Mouse (Mus musculus) ZHBTc4 (cell line): Measurements from ENCODE around the gene Fryl.

Experiments
- DNase-seq: peaks from one replicate; pipeline ENCODE4 v3.0.0-alpha.2; 2011; ENCODE audit warnings: low read depth, low spot score

Gene Fryl

DNA sequence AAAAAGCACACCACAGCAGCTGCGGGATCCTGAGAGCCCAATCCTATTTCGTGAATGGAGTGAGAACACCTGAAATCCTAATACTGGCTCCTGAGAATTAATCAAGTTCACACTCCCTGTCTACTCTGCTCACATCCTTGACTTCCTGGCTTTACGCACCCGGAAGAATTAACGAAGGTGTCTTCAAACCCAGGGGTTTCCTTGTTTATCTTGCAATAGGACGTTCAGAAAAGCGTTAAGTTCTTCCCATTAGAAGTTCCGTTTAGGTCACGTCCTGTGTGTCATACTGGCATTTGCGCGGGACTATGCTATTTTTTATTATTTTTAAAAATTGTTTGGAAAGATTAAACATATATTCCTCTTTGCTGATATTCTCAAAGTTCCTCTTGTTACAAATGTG, 677 bp upstream of the Fryl start:
- DNase-seq: no peak

DNA sequence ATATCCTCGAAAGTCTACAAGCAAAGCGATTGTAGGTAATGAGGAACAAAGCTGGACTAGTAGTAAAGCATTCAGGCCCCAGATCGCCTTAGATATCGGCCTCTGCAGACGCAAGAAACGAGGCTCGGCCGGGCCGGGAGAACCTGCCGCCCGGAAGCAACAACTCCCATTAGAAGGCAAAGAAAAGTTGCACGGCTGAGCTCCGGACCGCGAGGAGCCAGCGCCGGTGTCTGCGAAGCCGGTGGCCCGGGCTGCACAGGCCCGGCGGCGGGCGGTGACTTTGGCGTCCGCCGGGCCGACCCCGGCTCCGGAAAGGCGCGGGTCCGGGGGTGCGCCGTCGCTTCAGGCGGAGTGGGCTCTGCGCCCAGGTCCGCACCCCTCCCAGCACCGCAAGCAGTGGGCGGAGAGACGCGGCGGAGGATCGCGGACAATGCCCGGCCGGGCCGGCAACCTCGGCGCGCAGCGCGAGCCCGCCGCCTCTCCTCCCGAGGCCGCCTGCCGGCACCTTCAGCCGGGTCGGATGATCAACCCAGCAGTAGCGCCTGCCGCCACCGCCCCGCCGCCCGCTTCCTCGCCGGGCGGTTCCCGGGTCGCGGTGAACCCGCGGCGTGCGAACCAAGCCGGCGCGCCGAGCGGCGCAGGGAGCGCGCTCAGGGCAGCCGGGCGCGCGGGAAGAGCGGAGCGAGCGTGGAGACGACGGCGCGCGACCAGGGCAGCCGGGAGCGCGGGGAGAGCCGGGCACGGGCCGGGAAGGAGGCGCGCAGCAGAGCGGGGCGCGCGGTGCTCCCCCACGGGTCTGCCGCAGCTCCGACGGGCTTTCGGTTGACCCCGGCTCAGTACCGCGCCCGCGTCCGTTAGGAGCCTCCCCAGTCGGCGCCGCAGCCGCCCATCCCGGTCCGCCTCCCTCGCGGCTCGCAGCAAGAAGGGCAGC, 833 bp downstream of the Fryl start:
- DNase-seq: peak; percentile 68

DNA sequence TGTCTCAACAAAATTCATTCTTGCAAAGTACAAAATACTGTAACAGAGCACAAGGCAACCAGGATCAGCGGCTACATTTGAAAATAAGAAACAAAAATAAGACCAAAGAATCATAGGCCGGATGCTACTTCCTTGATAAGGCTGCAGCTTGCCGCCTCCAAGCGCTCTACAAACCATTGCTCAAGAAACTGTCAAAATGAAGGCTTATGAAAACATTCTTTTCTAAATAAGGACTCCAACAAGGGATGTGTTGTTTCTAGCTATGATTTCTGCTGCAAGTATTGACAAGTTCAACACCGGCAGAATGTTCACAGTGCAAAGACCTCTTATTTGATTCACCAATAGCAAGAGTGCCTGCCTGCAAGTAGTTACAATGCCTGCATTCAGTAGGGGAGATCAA, 1.8 kb downstream of the Fryl start:
- no peak for DNase-seq

DNA sequence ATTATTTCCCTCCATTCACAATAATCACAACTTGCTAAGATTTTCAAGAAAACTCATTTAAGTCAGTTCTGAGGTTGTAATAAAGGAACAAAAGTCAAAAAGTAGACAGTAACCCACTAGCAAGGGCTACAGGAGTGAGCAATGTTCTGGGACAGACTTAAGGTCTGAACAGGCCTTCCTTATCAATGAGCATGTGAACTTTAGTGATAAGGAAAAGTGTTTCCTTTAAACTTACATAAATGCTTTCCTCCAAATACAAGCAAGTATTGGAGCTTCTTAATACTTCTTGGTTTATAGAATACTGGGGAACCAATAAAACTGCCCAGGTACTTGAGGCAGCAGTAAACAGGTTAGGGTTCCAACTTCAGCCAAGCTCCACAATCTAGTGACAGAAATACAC, 3.7 kb downstream of the Fryl start:
- no peak for DNase-seq

DNA sequence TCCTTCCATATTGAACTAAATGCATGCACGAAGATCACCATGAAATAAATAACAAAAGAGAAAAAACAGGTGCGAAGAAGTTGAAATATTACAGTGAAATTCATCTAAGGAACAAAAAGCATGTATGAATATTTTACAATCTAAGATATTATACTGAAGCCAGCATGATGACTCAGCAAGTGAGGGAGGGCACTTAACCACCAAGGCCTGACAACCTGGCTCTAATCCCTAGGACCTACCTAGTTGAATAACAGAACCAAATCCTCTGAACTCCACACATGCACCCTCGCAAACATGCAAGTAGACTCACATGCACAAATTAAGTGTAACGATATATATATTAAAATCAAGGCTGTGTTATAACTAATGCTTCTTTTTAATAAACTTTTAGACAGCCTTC, 7.1 kb downstream of the Fryl start:
- no peak for DNase-seq

DNA sequence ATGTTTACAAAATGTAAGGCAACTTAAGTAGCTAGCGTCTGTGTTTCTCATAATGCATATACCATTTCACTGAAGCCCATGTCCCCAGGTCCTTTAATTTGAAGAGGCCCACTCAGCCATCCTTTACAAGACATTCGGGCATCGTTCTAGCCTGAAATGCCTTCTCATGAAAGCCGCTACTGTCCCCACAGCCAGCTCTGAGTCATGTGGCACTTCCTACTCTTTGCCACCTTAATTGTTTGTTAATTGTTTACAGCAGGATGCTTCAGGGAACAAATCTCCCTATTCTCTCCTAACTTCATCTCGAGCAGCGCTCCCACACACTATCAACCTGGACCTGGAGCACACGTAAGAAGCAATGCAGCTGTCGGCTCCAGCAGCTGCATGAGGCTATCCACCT, 8.2 kb downstream of the Fryl start:
- no peak for DNase-seq

DNA sequence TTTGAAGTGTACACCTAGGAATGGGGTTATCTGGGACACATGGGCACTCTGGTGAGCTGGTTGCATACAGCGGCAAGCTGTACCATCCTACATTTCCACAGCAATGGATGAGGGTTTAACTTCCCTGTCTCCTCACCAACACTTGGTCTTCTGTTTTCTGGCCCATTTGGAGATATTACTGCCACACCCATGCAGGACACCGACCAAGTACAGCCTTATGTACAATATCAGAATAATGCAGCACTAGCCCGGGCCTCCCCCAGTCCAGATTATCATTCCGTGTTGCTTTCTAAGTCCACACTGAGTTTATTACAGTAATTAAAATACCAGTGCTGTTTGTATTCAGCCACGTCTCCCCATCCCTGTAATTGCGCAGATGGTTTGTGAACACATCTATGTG, 10.0 kb downstream of the Fryl start:
- no peak for DNase-seq

DNA sequence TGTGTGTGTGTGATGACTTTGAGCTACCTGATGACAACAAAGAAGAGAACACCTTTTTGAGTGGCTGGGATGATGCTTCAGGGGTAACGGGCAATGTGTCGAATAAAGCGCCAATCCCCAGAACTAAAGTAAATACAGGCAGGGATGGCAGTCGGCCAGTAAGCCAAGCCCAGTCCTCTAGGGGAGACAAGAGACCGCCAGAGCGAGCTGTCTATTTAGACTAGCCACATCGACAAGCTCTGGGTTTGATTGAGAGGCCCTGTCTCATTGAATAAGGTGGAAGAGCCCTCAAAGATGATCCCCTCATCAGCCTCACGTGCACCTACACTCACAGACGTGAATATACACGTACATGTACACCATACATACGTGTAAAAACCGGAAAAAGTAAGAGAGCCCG, 12.0 kb downstream of the Fryl start:
- DNase-seq: peak; percentile 23

DNA sequence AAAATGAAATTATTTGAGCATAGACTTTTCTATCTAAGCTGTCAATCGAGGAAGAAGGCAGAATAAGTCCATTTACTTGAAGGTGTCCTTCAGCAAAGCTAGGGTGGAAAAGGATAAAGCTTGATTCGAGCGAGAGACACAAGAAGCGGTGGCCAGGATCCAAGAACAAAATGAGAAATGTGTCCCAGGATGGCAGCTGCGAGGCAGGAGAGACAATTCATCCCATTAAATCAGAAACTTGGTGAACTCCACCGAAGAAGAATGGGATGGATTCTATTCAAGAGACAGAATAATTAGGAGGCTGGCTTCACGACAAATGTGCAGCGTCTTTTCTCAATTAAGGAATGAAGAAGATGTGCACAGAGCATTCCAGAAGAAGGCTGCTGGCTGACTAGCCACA, 14.5 kb downstream of the Fryl start:
- DNase-seq: no peak

DNA sequence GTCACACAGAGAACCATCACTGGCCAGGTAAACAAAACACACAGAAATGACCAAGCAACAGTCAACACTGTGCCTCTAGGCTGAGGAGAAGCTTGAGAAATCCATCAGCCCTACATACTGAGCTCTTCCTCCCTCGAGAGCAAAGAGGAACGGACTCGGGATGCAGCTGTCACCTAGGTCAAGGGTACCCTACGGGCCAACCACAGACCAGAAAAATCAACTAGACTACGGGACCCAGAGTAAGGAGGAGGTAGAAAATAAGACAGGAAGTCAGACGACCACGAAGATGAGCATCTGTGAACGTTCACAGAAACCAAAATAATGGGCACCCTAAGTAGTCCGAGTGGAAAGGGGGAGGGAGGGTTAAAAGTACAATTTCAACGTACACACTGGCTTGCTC, 15.1 kb downstream of the Fryl start:
- no peak for DNase-seq

DNA sequence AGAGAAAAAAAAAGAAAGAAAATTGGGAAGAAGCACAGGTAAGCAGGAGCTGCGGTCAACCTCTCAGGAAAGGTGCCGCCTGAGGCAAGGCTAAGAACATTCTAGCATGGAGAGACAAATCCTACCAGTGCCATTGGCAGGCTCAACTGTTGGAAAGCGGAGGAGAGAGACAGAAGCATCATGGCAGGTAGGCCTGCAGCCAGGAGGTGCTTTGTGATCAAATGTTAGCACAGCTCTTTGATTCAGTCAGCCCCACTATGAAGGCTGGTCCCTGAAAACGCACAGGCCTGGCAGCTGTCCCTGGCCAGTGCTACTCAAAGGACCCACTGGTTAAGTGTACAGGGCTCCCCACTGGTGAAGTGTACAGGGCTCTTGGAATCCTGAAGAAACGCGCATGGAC, 16.0 kb downstream of the Fryl start:
- no peak for DNase-seq

DNA sequence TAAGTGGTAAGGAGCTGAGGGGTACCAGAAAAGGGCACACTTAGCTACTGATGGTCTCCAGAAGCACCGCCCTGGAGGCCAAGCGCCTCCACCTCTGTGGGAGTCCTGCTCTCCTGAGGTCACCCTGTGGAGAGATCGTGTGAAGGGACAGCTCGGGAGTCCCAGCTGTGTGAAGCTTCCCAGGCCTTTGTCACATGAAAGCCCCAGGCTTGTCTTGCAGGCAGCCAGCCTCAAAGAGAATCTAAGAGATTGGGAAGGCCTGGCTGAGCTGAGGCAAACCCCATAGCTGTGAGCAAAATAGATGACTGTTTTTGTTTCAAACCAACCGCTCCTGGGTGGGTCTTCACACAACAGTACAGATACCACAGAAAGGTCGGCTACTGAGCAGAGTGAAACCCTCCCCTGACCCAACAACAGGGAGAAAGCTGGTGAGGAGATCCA, 19.5 kb downstream of the Fryl start:
- DNase-seq: peak; percentile 72

DNA sequence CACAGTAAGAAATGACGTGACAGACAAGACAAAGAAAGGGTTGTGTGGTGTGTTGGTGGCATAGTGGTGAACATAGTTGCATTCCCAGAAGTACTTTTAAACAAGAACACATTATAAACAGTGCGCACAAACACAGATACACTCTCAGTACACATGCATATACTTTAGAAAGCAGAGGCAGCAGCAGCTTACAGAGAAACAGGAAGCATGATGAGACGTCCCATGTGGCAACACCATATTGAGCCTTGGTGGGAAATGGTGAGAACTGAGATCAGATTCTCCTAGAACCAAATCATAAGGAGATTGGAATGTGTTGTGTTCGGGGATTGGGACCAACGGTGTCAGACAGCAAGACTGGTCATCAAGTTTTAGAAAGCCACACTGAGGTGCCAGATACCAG, 21.2 kb downstream of the Fryl start:
- no peak for DNase-seq

DNA sequence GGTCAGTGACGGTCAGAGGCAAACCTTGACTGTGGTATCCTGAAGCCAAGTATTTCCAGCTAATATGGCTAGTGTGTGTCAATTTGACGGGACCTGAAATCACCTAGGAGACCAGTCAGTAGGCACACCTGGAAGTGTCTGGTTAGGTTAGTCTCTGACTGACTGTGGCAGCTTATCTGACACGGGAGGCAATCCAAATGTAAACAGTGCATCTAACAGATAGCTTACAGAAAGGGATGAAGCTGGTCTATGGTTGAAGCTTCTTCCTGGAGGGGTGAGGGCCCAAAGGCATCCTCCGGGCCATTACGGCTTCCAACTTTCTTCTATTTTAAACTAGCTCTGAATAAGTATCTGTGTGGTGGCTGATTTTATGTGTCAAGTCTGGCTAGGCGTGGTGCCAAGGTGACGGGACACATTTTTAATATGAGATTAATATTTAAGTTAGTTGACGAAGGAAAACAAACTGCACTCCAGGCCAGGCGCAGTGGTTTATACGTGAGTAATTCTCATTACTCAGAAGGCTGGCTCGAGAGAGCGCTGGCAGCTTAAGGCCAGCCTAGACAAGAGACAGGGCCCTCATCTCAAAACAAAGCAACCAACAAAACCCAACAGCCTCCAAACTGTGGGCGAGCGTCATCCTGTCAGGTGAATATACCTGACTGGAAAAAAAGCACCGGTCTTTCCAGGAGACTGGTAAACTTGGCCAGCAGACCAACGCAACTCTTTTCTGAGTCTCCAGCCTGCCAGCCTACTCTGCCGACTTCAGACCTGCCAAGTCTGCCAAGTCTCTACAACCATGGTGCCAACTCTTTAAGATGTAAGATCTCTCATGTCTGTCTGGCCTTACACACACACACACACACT, 23.2 kb downstream of the Fryl start:
- DNase-seq: no peak

DNA sequence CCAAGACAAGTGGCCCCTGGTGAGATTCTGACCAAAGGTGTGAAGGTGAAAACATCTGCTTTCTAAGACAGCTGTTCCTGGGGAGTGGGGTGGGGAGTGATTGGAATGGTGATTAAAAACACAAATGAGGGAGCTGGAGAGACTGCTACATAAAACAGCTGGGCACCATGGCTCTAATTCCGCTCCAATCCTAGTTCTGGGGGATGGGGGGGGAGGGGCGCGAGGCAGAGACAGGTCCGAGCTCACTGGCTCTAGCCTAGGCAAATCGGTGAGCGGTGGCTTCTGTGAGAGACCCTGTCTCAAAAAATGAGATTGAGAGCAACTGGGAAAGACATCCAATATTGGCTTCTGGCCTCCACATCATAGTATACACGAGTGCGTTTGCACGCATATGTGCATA, 24.2 kb downstream of the Fryl start:
- DNase-seq: no peak

DNA sequence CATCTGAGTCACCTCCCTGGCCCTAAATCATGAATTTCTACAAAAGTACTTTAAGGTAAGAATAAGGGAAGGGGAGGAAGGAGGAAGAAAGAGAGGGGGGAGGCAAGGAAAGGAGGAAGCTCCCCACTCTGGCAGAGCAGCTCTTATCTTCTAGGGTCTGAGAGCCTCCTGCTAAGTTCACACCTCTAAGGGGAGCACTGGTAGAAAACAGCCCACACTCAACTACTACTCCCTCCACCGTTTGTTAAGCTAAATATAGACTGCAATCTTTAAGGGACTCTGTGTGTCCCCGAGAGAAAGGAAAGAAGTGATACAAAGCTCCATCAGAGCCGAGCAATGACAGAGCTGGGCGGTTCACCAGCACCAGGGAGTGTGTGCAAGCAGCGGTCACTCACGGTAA, 24.6 kb downstream of the Fryl start:
- DNase-seq: no peak

DNA sequence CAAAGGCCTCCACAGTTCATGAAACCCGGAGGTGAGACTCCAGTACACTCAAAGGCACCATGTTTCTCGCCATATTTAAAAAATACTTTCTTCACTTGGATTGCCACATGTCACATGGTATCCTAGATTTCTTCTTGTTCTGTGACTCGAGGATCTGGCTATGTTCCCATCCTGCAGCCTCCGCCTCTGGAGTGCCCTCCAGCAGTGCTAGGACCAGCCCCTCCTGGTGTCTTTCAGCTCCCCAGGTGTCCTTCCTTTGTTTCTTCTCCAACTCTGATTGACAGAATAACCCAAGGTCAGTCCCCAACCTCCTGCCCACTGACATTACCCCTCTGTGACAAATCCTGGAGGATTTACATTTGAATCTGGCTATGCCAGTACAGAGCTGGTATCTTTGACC, 26.2 kb downstream of the Fryl start:
- DNase-seq: peak; percentile 81

DNA sequence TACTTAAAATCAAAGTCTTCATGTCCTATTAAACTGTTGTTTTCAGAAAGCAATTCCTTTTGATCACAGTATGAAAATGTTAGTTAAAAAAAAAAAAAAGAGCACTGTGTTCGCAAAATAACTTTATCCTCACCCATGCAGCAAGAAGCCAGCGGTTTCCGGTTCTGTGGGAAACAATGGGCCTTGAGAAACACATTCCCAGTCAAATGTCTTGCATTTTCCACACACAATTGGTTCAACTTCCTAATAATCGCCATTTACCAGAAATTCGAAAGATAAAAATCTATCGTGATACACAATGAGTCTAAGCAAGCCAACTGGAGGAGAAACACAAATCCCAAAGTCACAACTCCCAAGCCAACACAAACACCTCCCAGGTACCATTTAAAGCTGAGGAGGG, 27.0 kb downstream of the Fryl start:
- no peak for DNase-seq

DNA sequence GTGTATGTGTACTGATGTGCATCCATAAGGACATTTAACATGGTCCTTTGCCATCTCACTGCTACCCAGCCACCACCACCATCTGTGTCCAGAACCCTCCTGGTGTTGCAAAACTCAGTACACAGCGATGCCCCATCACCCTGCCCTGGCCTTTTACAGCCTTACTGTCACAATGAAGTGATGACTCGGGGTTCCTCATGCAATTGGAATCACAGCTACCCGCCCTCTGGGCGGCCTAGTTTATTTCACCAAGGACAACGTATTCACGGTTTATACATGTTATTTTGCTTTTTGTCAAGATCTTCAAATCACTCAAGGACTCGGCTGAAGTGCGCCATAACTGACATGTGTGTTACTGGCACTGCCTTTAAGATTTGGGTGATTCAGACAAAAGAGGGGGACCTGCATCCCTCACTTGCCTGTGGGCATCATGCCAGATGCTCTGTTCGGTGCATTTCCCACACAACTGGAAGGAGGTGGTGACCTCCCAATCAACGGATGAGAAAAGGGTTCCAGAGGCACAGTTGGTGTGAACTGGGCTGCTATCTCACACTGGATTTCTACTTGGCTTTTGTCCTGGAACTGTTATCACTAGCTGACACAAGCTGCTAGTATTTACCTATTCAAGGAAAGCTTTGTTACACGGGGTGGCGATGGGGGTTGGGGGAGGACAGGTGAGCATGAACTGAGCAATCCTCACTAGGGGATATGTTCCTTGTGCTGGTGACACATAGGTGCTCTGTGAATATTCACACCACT, 27.9 kb downstream of the Fryl start:
- no peak for DNase-seq

DNA sequence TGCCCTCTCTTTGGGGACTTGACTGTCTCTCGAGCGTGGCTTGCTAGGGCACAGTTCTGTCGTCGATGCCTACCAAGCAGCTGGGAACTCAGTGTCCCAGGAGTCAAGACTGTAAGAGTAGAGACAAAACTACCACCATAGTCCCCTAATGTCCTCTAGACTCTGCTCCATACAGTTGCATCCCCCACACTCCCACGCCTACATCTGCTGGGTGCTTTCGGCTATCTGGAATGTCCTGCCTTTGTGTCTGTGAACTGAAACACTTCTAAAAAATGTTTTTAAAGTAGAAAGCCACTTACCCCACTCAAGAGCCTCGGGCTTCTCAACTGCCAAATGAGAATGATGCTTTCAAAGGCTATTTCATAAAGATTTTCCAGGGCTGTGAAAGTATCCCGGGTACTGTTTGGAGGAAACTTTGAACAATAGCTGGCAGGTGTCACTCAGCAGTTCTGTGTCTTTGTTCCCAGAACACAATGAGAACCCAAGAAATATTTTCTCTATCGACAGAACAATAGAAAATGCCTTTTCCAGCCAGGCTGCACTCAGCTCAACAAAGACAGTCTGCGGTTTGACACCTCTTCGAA, 28.8 kb downstream of the Fryl start:
- DNase-seq: no peak

DNA sequence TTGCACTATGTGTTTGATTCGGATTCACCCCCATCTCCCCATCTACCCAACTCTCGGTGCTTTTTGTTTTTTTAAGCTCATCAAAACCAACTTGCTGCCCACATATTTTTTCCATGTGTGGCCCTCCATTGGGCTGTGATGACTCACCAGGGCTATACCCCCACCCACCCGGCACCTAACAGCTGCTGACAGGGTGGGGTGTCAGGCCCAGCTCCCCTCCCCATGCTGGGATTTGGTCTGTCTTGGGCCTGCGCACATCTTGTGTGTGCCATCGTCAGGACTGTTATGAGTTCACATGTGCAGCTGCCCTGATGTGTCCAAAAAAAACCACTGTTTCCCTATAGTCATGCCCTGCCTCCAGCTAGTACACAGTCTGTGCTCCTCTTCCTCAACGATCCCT, 33.4 kb downstream of the Fryl start:
- DNase-seq: no peak

DNA sequence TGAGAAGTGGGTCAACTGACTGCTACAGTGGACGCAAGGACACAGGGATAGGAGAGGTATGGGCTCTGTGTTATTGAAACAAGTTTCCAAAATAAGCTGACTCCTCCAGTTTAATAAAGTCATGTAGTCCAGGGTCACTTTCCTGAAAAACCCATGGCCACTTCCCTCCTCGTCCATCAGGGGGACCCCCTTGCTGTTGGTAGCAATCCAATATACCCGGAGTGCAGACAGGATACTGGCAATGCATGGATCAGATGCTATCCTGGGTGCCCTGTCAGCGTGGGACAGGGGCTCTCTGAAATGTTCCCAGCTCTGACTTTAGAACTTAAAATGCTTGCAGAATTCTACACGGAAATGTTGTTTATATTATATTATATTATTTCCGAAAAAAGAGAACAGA, 34.0 kb downstream of the Fryl start:
- no peak for DNase-seq
